Mouse (Mus musculus): ENCODE results near the gene Cnnm3. TPM values are rescaled to one million over a fixed set of nuclear protein-coding genes. Genes with fewer than 3 reads are reported as not detected.

Gene Cnnm3
- total and polyA plus RNA-seq, 2 experiments, result 4.4 to 11.3 TPM

GRCm38 (mm10) chr1:36522210-36522609 is 10.5 kb downstream of the Cnnm3 start:
- 94% methylated on average over 7 of the region's 7 CpGs for WGBS
- H3K27ac ChIP-seq (replicated peaks; ENCODE audit: insufficient read depth, low read depth, low read length), result no peak overlapping the region
- TF ChIP-seq CTCF (IDR thresholded peaks at IDR 0.05; ENCODE audit: low read depth, low read length) (no peak), POLR2A (IDR thresholded peaks at IDR 0.05; ENCODE audit: extremely low read depth, insufficient read depth, low read length) (no peak)

GRCm38 (mm10) chr1:36523332-36524013 is 11.8 kb downstream of the Cnnm3 start:
- Histone ChIP-seq H3K79me2 (ENCODE audit: control insufficient read depth, insufficient read depth, low read length) (no peaks in the 10 kb centered on the region), H3K9ac (ENCODE audit: low read depth, low read length) (no peak overlapping the region), H3K4me1 (ENCODE audit: control insufficient read depth, insufficient read depth, low read length) (peaks cover 11% of the 10 kb centered on the region), H3K27ac (replicated peaks; ENCODE audit: insufficient read depth, low read depth, low read length) (no peak overlapping the region), H3K4me3 (ENCODE audit: insufficient read depth, low read depth, low read length) (no peak overlapping the region), H3K36me3 (ENCODE audit: control insufficient read depth, insufficient read depth, low read length) (peaks cover 6% of the 10 kb centered on the region; the same call in 1 of the 2 replicates), H3K27me3 (ENCODE audit: control insufficient read depth, insufficient read depth, low read length) (no peaks in the 10 kb centered on the region)
- no peak for DNase-seq (ENCODE audit: extremely low read depth, low read depth, low spot score)
- no peak for TF ChIP-seq POLR2A (IDR thresholded peaks at IDR 0.05; ENCODE audit: extremely low read depth, insufficient read depth, low read length)
- TF ChIP-seq CTCF (IDR thresholded peaks at IDR 0.05; ENCODE audit: low read depth, low read length), result no peak
- 78% methylated on average over 9 of the region's 9 CpGs for WGBS

More at GRCm38 (mm10) chr1:36522210-36522609, 10.5 kb downstream of the Cnnm3 start:
- no peaks in the 10 kb centered on the region for H3K79me2 ChIP-seq (ENCODE audit: control insufficient read depth, insufficient read depth, low read length)
- no peak overlapping the region for H3K4me3 ChIP-seq (ENCODE audit: insufficient read depth, low read depth, low read length)
- H3K36me3 ChIP-seq (ENCODE audit: control insufficient read depth, insufficient read depth, low read length), result peaks cover 6% of the 10 kb centered on the region; the same call in 1 of the 2 replicates
- no peak for DNase-seq (ENCODE audit: extremely low read depth, low read depth, low spot score)
- H3K9ac ChIP-seq (ENCODE audit: low read depth, low read length), result no peak overlapping the region
- no peaks in the 10 kb centered on the region for H3K27me3 ChIP-seq (ENCODE audit: control insufficient read depth, insufficient read depth, low read length)
- H3K4me1 ChIP-seq (ENCODE audit: control insufficient read depth, insufficient read depth, low read length), result peaks cover 8% of the 10 kb centered on the region

- 85% methylated on average over 5 of the region's 5 CpGs for WGBS
- Histone ChIP-seq H3K9ac (ENCODE audit: low read depth, low read length) (no peak overlapping the region), H3K4me3 (ENCODE audit: insufficient read depth, low read depth, low read length) (no peak overlapping the region), H3K79me2 (ENCODE audit: control insufficient read depth, insufficient read depth, low read length) (no peaks in the 10 kb centered on the region), H3K4me1 (ENCODE audit: control insufficient read depth, insufficient read depth, low read length) (peaks cover 11% of the 10 kb centered on the region), H3K27ac (replicated peaks; ENCODE audit: insufficient read depth, low read depth, low read length) (no peak overlapping the region), H3K27me3 (ENCODE audit: control insufficient read depth, insufficient read depth, low read length) (no peaks in the 10 kb centered on the region), H3K36me3 (ENCODE audit: control insufficient read depth, insufficient read depth, low read length) (peaks cover 6% of the 10 kb centered on the region; the same call in 1 of the 2 replicates)
- no peak for DNase-seq (ENCODE audit: extremely low read depth, low read depth, low spot score)
- TF ChIP-seq POLR2A (IDR thresholded peaks at IDR 0.05; ENCODE audit: extremely low read depth, insufficient read depth, low read length) (no peak), CTCF (IDR thresholded peaks at IDR 0.05; ENCODE audit: low read depth, low read length) (no peak)
These were observed 12.4 kb downstream of the Cnnm3 start for GRCm38 (mm10) chr1:36524058-36524457.

- H3K27ac ChIP-seq (replicated peaks; ENCODE audit: insufficient read depth, low read depth, low read length), result 0 out of 2 replicates have a peak overlapping the region, but pooled peaks have one; percentile 5
- peak; percentile 71 for DNase-seq (ENCODE audit: extremely low read depth, low read depth, low spot score)
- no peaks in the 10 kb centered on the region for H3K27me3 ChIP-seq (ENCODE audit: control insufficient read depth, insufficient read depth, low read length)
- H3K4me3 ChIP-seq (ENCODE audit: insufficient read depth, low read depth, low read length), result no peak overlapping the region
- peaks cover 6% of the 10 kb centered on the region; the same call in 1 of the 2 replicates for H3K36me3 ChIP-seq (ENCODE audit: control insufficient read depth, insufficient read depth, low read length)
- no peaks in the 10 kb centered on the region for H3K79me2 ChIP-seq (ENCODE audit: control insufficient read depth, insufficient read depth, low read length)
- peaks cover 11% of the 10 kb centered on the region for H3K4me1 ChIP-seq (ENCODE audit: control insufficient read depth, insufficient read depth, low read length)
- TF ChIP-seq POLR2A (IDR thresholded peaks at IDR 0.05; ENCODE audit: extremely low read depth, insufficient read depth, low read length) (no peak), CTCF (IDR thresholded peaks at IDR 0.05; ENCODE audit: low read depth, low read length) (no peak)
- WGBS, result 34% methylated on average over 12 of the region's 12 CpGs
- H3K9ac ChIP-seq (ENCODE audit: low read depth, low read length), result no peak overlapping the region
These were observed 14.1 kb downstream of the Cnnm3 start for GRCm38 (mm10) chr1:36525774-36526173.

GRCm38 (mm10) chr1:36526903-36527302 is 15.2 kb downstream of the Cnnm3 start:
- Histone ChIP-seq H3K4me1 (ENCODE audit: control insufficient read depth, insufficient read depth, low read length) (peaks cover 11% of the 10 kb centered on the region), H3K27me3 (ENCODE audit: control insufficient read depth, insufficient read depth, low read length) (no peaks in the 10 kb centered on the region), H3K4me3 (ENCODE audit: insufficient read depth, low read depth, low read length) (no peak overlapping the region), H3K36me3 (ENCODE audit: control insufficient read depth, insufficient read depth, low read length) (peaks cover 1% of the 10 kb centered on the region; the same call in 1 of the 2 replicates), H3K79me2 (ENCODE audit: control insufficient read depth, insufficient read depth, low read length) (no peaks in the 10 kb centered on the region), H3K9ac (ENCODE audit: low read depth, low read length) (no peak overlapping the region), H3K27ac (replicated peaks; ENCODE audit: insufficient read depth, low read depth, low read length) (no peak overlapping the region)
- TF ChIP-seq CTCF (IDR thresholded peaks at IDR 0.05; ENCODE audit: low read depth, low read length) (no peak), POLR2A (IDR thresholded peaks at IDR 0.05; ENCODE audit: extremely low read depth, insufficient read depth, low read length) (no peak)
- DNase-seq (ENCODE audit: extremely low read depth, low read depth, low spot score), result peak; percentile 88
- WGBS, result 35% methylated on average over 10 of the region's 10 CpGs

GRCm38 (mm10) chr1:36528351-36528750 is 16.7 kb downstream of the Cnnm3 start:
- Histone ChIP-seq H3K27ac (replicated peaks; ENCODE audit: insufficient read depth, low read depth, low read length) (no peak overlapping the region), H3K36me3 (ENCODE audit: control insufficient read depth, insufficient read depth, low read length) (no peaks in the 10 kb centered on the region), H3K4me1 (ENCODE audit: control insufficient read depth, insufficient read depth, low read length) (peaks cover 11% of the 10 kb centered on the region), H3K9ac (ENCODE audit: low read depth, low read length) (no peak overlapping the region), H3K27me3 (ENCODE audit: control insufficient read depth, insufficient read depth, low read length) (no peaks in the 10 kb centered on the region), H3K4me3 (ENCODE audit: insufficient read depth, low read depth, low read length) (no peak overlapping the region), H3K79me2 (ENCODE audit: control insufficient read depth, insufficient read depth, low read length) (no peaks in the 10 kb centered on the region)
- no peak for DNase-seq (ENCODE audit: extremely low read depth, low read depth, low spot score)
- 11% methylated on average over 1 of the region's 1 CpGs for WGBS
- no peak for TF ChIP-seq CTCF (IDR thresholded peaks at IDR 0.05; ENCODE audit: low read depth, low read length)
- no peak for TF ChIP-seq POLR2A (IDR thresholded peaks at IDR 0.05; ENCODE audit: extremely low read depth, insufficient read depth, low read length)

All from liver, adult 2 months (tissue).